Mouse (Mus musculus) cortical plate, adult 2 months (tissue): ENCODE results near the gene Pip5k1c.

Source experiments
- CTCF ChIP-seq: fragments of 200-500 bp; IDR thresholded peaks from 2 replicates; pipeline ENCODE4 v1.5.1; 2011; ENCODE audit warnings: mild to moderate bottlenecking, control low read depth, low read length; ENCODE audit not compliant: insufficient read depth; ENCODE audit errors: extremely low read depth
- POLR2A ChIP-seq: fragments of 200-500 bp; IDR thresholded peaks from 2 replicates; pipeline ENCODE4 v1.6.1; 2011; ENCODE audit warnings: mild to moderate bottlenecking, low read length, control low read depth; ENCODE audit not compliant: insufficient read depth; ENCODE audit errors: extremely low read depth

DNA sequence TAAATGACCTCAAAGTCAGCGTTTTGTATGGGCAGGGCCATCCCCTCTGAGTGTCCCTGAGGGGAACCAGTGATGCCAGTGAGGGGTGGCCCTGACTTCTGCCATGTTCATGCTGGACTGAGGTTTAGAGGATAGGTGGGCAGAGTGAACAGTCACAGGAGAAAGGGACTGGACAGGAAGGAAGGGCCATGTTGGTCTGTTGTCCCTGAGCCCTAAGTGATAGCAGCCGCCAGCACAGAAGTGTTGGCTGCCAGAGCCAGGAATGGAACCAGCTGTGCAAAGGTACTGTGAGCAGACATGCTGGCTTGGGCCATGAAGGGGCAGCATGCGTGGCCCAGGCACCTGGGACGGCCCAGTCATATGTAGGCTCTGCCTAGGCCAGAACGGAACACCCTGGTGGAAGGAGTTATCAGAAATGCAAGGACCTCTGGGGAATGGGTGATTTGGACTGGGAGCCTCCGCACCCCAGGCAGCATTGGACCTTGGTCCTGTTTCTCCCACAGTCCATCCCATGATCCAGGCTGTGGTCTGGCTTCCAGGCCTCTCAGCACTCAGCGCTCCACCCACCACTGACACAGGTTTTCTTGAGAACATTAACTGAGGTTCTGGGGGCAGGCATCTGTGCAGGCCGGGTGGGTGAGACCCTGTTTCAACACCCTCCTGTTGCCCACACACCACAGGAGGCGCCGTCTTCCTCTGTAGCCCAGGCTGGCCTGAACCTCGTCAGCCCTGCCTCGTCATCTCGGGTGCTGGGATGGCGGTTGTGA is 7.0 kb downstream of the Pip5k1c start:
- no peak for TF ChIP-seq POLR2A
- no peak for TF ChIP-seq CTCF
